Comparison of ENCODE assay signal across 1 mouse cellular context in genomic region chr15:79063160-79063740, GRCm38 (mm10).
TF ChIP-seq lines count a peak whose summit lies in the region.

No protein-coding gene starts in this region.

TF ChIP-seq in CH12.LX, 34 proteins besides CTCF, POLR2A, EP300 and RAD21 (continued from another document):
- TF ChIP-seq CHD2 (IDR thresholded peaks at IDR 0.05; ENCODE audit: low read length) (no peak), BHLHE40 (IDR thresholded peaks at IDR 0.05; ENCODE audit: low read depth, low read length) (peak; percentile 86), ZMIZ1 (IDR thresholded peaks at IDR 0.05; ENCODE audit: low read depth, low read length) (no peak), CHD1 (IDR thresholded peaks at IDR 0.05; ENCODE audit: low read depth, low read length) (no peak), TCF12 (IDR thresholded peaks at IDR 0.05; ENCODE audit: low read depth, low read length) (no peak; the same call in 1 of the 2 replicates), ZNF384 (IDR thresholded peaks at IDR 0.05; ENCODE audit: low read depth, low read length) (peak; percentile 99), SMC3 (IDR thresholded peaks at IDR 0.05; ENCODE audit: low read depth, low read length) (no peak), USF2 (conservative IDR thresholded peaks at IDR 0.05; ENCODE audit: low read depth, low read length) (no peak), RCOR1 (conservative IDR thresholded peaks at IDR 0.05; ENCODE audit: low read depth, low read length) (no peak), GABPA (IDR thresholded peaks at IDR 0.05; ENCODE audit: insufficient replicate concordance, low read depth, low read length) (no peak), MYC (IDR thresholded peaks at IDR 0.05; ENCODE audit: low read depth, low read length) (no peak; the same call in 1 of the 2 replicates), JUN (IDR thresholded peaks at IDR 0.05; ENCODE audit: insufficient read depth, low read depth, low read length) (peak; percentile 81), ETS1 (conservative IDR thresholded peaks at IDR 0.05; ENCODE audit: low read depth, low read length) (peak; percentile 23; the same call in 1 of the 2 replicates), MAZ (IDR thresholded peaks at IDR 0.05; ENCODE audit: low read depth, low read length) (no peak), ELF1 (IDR thresholded peaks at IDR 0.05; ENCODE audit: low read depth, low read length) (no peak; the same call in 1 of the 2 replicates), HCFC1 (IDR thresholded peaks at IDR 0.05; ENCODE audit: low read depth, low read length) (no peak; the same call in none of the 2 replicates), MXI1 (IDR thresholded peaks at IDR 0.05; ENCODE audit: low read depth, low read length) (no peak), E2F4 (IDR thresholded peaks at IDR 0.05; ENCODE audit: insufficient replicate concordance, low read depth, low read length) (no peak; the same call in 1 of the 2 replicates), ZC3H11A (IDR thresholded peaks at IDR 0.05; ENCODE audit: low read depth, low read length) (no peak), JUND (conservative IDR thresholded peaks at IDR 0.05; ENCODE audit: low read depth, low read length) (peak; percentile 92), NRF1 (IDR thresholded peaks at IDR 0.05; ENCODE audit: low read depth, low read length) (no peak), MAX (IDR thresholded peaks at IDR 0.05; ENCODE audit: low read length) (no peak)
